Mouse (Mus musculus): ENCODE results near the gene Zbtb4. TPM values are rescaled to one million over a fixed set of nuclear protein-coding genes. Genes with fewer than 3 reads are reported as not detected.
A peak's percentile ranks its signal among the peaks of the same experiment; 100 is the strongest.

Gene Zbtb4
- polyA plus RNA-seq, 1 experiment from 2014 or later, result 3.2 TPM

GRCm38 (mm10) chr11:69828832-69829231, 63.1 kb downstream of the Zbtb4 start:
- peaks cover 85% of the 10 kb centered on the region for H3K36me3 ChIP-seq
- ATAC-seq (ENCODE audit: low FRiP score, low read depth), result no peak
- no peaks in the 10 kb centered on the region for H3K9me3 ChIP-seq
- H3K4me1 ChIP-seq, result peaks cover 3% of the 10 kb centered on the region
- no peak overlapping the region for H3K4me2 ChIP-seq (replicated peaks)
- no peak overlapping the region for H3K4me3 ChIP-seq
- H3K9ac ChIP-seq, result no peak overlapping the region
- H3K27me3 ChIP-seq, result peaks cover 6% of the 10 kb centered on the region; the same call in 1 of the 2 replicates
- H3K27ac ChIP-seq, result no peak overlapping the region
- WGBS, result 63% methylated on average over 5 of the region's 5 CpGs

GRCm38 (mm10) chr11:69833554-69833953, 67.8 kb downstream of the Zbtb4 start:
- Histone ChIP-seq H3K4me3 (peak overlapping the region; percentile 81), H3K4me2 (replicated peaks) (peak overlapping the region; percentile 93), H3K4me1 (peaks cover 33% of the 10 kb centered on the region), H3K36me3 (peaks cover 40% of the 10 kb centered on the region), H3K27ac (no peak overlapping the region), H3K9ac (peak overlapping the region; percentile 74), H3K27me3 (peaks cover 25% of the 10 kb centered on the region; the same call in 1 of the 2 replicates), H3K9me3 (no peaks in the 10 kb centered on the region)
- ATAC-seq (ENCODE audit: low FRiP score, low read depth), result no peak
- WGBS, result 54% methylated on average over 8 of the region's 8 CpGs

Other genes with a start within 250 kb of the Zbtb4 start
- 2.2 and 2.4 TPM in 2 replicates for gene Dnah2, start 216.8 kb upstream of the Zbtb4 start, polyA plus RNA-seq (2015; fragmentation: Nextera tagmentation; extraction: Ambion mirVana)
- 45.8 and 47.6 TPM in 2 replicates for gene Efnb3, start 205.7 kb upstream of the Zbtb4 start, polyA plus RNA-seq (2015; fragmentation: Nextera tagmentation; extraction: Ambion mirVana)
- 28.3 and 31.0 TPM in 2 replicates for gene Wrap53, start 185.7 kb upstream of the Zbtb4 start, polyA plus RNA-seq (2015; fragmentation: Nextera tagmentation; extraction: Ambion mirVana)
- 158 and 161 TPM in 2 replicates for gene Trp53, start 185.6 kb upstream of the Zbtb4 start, polyA plus RNA-seq (2015; fragmentation: Nextera tagmentation; extraction: Ambion mirVana)
- 5.7 and 6.0 TPM in 2 replicates for gene Atp1b2, start 160.0 kb upstream of the Zbtb4 start, polyA plus RNA-seq (2015; fragmentation: Nextera tagmentation; extraction: Ambion mirVana)
- 0.22 TPM in 1 of 2 replicates, not detected in the other for gene Shbg, start 148.0 kb upstream of the Zbtb4 start, polyA plus RNA-seq (2015; fragmentation: Nextera tagmentation; extraction: Ambion mirVana)
- gene Sat2, start 143.9 kb upstream of the Zbtb4 start, polyA plus RNA-seq (2015; fragmentation: Nextera tagmentation; extraction: Ambion mirVana), result 24.1 and 28.0 TPM in 2 replicates
- 37.3 and 38.0 TPM in 2 replicates for gene Fxr2, start 132.9 kb upstream of the Zbtb4 start, polyA plus RNA-seq (2015; fragmentation: Nextera tagmentation; extraction: Ambion mirVana)
- 0.57 and 0.69 TPM in 2 replicates for gene Sox15, start 110.6 kb upstream of the Zbtb4 start, polyA plus RNA-seq (2015; fragmentation: Nextera tagmentation; extraction: Ambion mirVana)
- 59.3 and 66.8 TPM in 2 replicates for gene Mpdu1, start 103.3 kb upstream of the Zbtb4 start, polyA plus RNA-seq (2015; fragmentation: Nextera tagmentation; extraction: Ambion mirVana)
- 12.0 and 14.8 TPM in 2 replicates for gene Cd68, start 99.8 kb upstream of the Zbtb4 start, polyA plus RNA-seq (2015; fragmentation: Nextera tagmentation; extraction: Ambion mirVana)
- gene Eif4a1, start 93.5 kb upstream of the Zbtb4 start, polyA plus RNA-seq (2015; fragmentation: Nextera tagmentation; extraction: Ambion mirVana), result 560 and 570 TPM in 2 replicates
- gene Senp3, start 83.8 kb upstream of the Zbtb4 start, polyA plus RNA-seq (2015; fragmentation: Nextera tagmentation; extraction: Ambion mirVana), result 123 and 125 TPM in 2 replicates
- gene Tnfsf13, start 80.1 kb upstream of the Zbtb4 start, polyA plus RNA-seq (2015; fragmentation: Nextera tagmentation; extraction: Ambion mirVana), result 0.33 TPM in 1 of 2 replicates, not detected in the other
- 5.9 and 8.0 TPM in 2 replicates for gene Tnfsf12, start 70.1 kb upstream of the Zbtb4 start, polyA plus RNA-seq (2015; fragmentation: Nextera tagmentation; extraction: Ambion mirVana)
- gene Tnfsfm13, start 69.8 kb upstream of the Zbtb4 start, polyA plus RNA-seq (2015; fragmentation: Nextera tagmentation; extraction: Ambion mirVana), result 3.7 and 4.4 TPM in 2 replicates
- 27.2 and 28.5 TPM in 2 replicates for gene Polr2a, start 7.3 kb upstream of the Zbtb4 start, polyA plus RNA-seq (2015; fragmentation: Nextera tagmentation; extraction: Ambion mirVana)
- not detected in 2 replicates for gene Slc35g3, start 3.9 kb upstream of the Zbtb4 start, polyA plus RNA-seq (2015; fragmentation: Nextera tagmentation; extraction: Ambion mirVana)
- gene Chrnb1, start 30.0 kb downstream of the Zbtb4 start, polyA plus RNA-seq (2015; fragmentation: Nextera tagmentation; extraction: Ambion mirVana), result 23.6 and 27.7 TPM in 2 replicates
- gene Fgf11, start 35.9 kb downstream of the Zbtb4 start, polyA plus RNA-seq (2015; fragmentation: Nextera tagmentation; extraction: Ambion mirVana), result 2.8 and 2.9 TPM in 2 replicates
- gene Tmem102, start 39.7 kb downstream of the Zbtb4 start, polyA plus RNA-seq (2015; fragmentation: Nextera tagmentation; extraction: Ambion mirVana), result 2.5 and 2.6 TPM in 2 replicates
- not detected in 2 replicates for gene Gm39566, start 49.4 kb downstream of the Zbtb4 start, polyA plus RNA-seq (2015; fragmentation: Nextera tagmentation; extraction: Ambion mirVana)
- gene Spem2, start 52.6 kb downstream of the Zbtb4 start, polyA plus RNA-seq (2015; fragmentation: Nextera tagmentation; extraction: Ambion mirVana), result not detected in 2 replicates
- 0.18 and 0.24 TPM in 2 replicates for gene Spem1, start 56.3 kb downstream of the Zbtb4 start, polyA plus RNA-seq (2015; fragmentation: Nextera tagmentation; extraction: Ambion mirVana)
- gene Nlgn2, start 71.9 kb downstream of the Zbtb4 start, polyA plus RNA-seq (2015; fragmentation: Nextera tagmentation; extraction: Ambion mirVana), result 11.5 and 11.8 TPM in 2 replicates
- 368 and 376 TPM in 2 replicates for gene Tmem256, start 72.6 kb downstream of the Zbtb4 start, polyA plus RNA-seq (2015; fragmentation: Nextera tagmentation; extraction: Ambion mirVana)
- gene Plscr3, start 80.5 kb downstream of the Zbtb4 start, polyA plus RNA-seq (2015; fragmentation: Nextera tagmentation; extraction: Ambion mirVana), result 135 and 140 TPM in 2 replicates
- 1.9 and 2.0 TPM in 2 replicates for gene Tnk1, start 92.8 kb downstream of the Zbtb4 start, polyA plus RNA-seq (2015; fragmentation: Nextera tagmentation; extraction: Ambion mirVana)
- gene Tmem95, start 112.1 kb downstream of the Zbtb4 start, polyA plus RNA-seq (2015; fragmentation: Nextera tagmentation; extraction: Ambion mirVana), result 0.51 TPM in 1 of 2 replicates, not detected in the other
- 4.3 and 4.4 TPM in 2 replicates for gene Kctd11, start 115.5 kb downstream of the Zbtb4 start, polyA plus RNA-seq (2015; fragmentation: Nextera tagmentation; extraction: Ambion mirVana)
- 1.1 and 1.5 TPM in 2 replicates for gene Acap1, start 129.6 kb downstream of the Zbtb4 start, polyA plus RNA-seq (2015; fragmentation: Nextera tagmentation; extraction: Ambion mirVana)
- gene 2810408A11Rik, start 135.1 kb downstream of the Zbtb4 start, polyA plus RNA-seq (2015; fragmentation: Nextera tagmentation; extraction: Ambion mirVana), result 16.1 and 19.4 TPM in 2 replicates
- gene Neurl4, start 135.2 kb downstream of the Zbtb4 start, polyA plus RNA-seq (2015; fragmentation: Nextera tagmentation; extraction: Ambion mirVana), result 10.2 and 12.9 TPM in 2 replicates
- gene Gps2, start 148.0 kb downstream of the Zbtb4 start, polyA plus RNA-seq (2015; fragmentation: Nextera tagmentation; extraction: Ambion mirVana), result 90.0 and 90.1 TPM in 2 replicates
- 1,543 and 1,562 TPM in 2 replicates for gene Eif5a, start 156.0 kb downstream of the Zbtb4 start, polyA plus RNA-seq (2015; fragmentation: Nextera tagmentation; extraction: Ambion mirVana)
- gene Ybx2, start 169.9 kb downstream of the Zbtb4 start, polyA plus RNA-seq (2015; fragmentation: Nextera tagmentation; extraction: Ambion mirVana), result 9.3 and 9.7 TPM in 2 replicates
- 29.2 and 29.6 TPM in 2 replicates for gene Slc2a4, start 182.3 kb downstream of the Zbtb4 start, polyA plus RNA-seq (2015; fragmentation: Nextera tagmentation; extraction: Ambion mirVana)
- gene Cldn7, start 198.9 kb downstream of the Zbtb4 start, polyA plus RNA-seq (2015; fragmentation: Nextera tagmentation; extraction: Ambion mirVana), result 13.4 and 14.4 TPM in 2 replicates
- gene Ctdnep1, start 215.2 kb downstream of the Zbtb4 start, polyA plus RNA-seq (2015; fragmentation: Nextera tagmentation; extraction: Ambion mirVana), result 30.8 and 31.2 TPM in 2 replicates
- 126 and 134 TPM in 2 replicates for gene Elp5, start 216.6 kb downstream of the Zbtb4 start, polyA plus RNA-seq (2015; fragmentation: Nextera tagmentation; extraction: Ambion mirVana)
- gene Gabarap, start 225.2 kb downstream of the Zbtb4 start, polyA plus RNA-seq (2015; fragmentation: Nextera tagmentation; extraction: Ambion mirVana), result 499 and 506 TPM in 2 replicates
- gene Phf23, start 229.9 kb downstream of the Zbtb4 start, polyA plus RNA-seq (2015; fragmentation: Nextera tagmentation; extraction: Ambion mirVana), result 95.9 and 101 TPM in 2 replicates
- gene Dvl2, start 234.7 kb downstream of the Zbtb4 start, polyA plus RNA-seq (2015; fragmentation: Nextera tagmentation; extraction: Ambion mirVana), result 54.3 and 59.8 TPM in 2 replicates
- 76.0 and 81.1 TPM in 2 replicates for gene Acadvl, start 249.5 kb downstream of the Zbtb4 start, polyA plus RNA-seq (2015; fragmentation: Nextera tagmentation; extraction: Ambion mirVana)